Mouse (Mus musculus): Measurements from ENCODE around the gene N4bp2l1. TPM values are rescaled to one million over a fixed set of nuclear protein-coding genes. Genes with fewer than 3 reads are reported as not detected.
"Not testable (repeated sequence)": the region's sequence is repeated elsewhere in the genome, so short reads cannot be mapped to it uniquely, and the experiment has no call there.

The N4bp2l1 gene
- polyA plus RNA-seq (2012; rRNA removed): 20.4 and 23.6 TPM in 2 replicates

DNA sequence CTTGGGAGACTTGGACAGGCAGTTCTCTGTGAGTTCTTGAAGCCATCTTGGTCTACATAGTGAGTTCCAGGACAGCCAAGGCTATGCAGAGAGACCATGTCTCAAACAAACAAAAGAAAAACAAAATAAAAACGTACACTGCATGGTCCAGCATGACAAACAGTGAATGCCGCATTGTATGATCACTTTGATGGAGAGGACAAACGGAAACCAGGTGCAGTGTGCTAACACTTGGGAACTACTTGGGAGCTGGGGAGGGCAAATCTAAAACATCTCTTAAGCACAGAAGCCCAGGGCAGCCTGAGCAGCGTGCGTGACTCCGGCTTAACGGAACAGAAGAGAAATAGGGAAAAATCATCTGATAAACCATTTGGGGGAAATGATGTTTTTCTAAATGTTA lies at the start of gene N4bp2l1:
TSS of gene N4bp2l1 (minus strand) at position 101 of the 400 bp plus-strand sequence.
- DNase-seq (ENCODE audit: low spot score): no peak

DNA sequence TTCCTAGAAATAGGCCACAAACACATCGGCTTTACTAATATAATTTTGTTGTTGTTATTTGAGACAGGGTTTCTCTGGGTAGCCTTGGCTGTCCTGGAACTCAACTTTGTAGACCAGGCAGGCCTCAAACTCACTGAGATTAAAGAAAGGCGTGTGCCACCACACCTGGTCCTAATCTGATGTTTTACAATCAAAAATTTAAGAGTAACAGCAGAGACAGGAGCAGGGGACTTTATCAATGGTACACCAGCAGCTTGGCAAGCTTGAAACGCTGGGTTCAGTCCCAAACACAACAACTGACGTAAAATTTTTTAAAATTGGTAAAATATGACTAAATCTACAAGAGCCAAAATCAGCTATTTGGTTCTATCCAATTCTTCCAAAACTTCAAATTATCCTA lies 47.9 kb upstream of the N4bp2l1 start:
- DNase-seq (ENCODE audit: low spot score): no peak

DNA sequence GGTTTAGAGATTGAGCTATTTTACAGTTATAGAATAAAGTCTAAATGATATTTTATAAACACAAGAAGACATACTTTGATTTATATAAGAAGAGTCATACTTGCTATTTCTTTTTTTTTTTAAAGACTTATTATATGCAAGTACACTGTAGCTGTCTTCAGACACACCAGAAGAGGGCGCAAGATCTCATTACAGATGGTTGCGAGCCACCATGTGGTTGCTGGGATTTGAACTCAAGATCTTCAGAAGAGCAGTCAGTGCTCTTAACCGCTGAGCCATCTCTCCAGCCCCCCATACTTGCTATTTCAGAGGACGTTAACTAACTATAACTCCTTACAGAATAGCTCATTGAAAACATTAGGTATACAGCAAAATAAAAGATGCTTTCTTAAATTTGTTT lies 46.4 kb upstream of the N4bp2l1 start:
- DNase-seq (ENCODE audit: low spot score): not testable (repeated sequence)

DNA sequence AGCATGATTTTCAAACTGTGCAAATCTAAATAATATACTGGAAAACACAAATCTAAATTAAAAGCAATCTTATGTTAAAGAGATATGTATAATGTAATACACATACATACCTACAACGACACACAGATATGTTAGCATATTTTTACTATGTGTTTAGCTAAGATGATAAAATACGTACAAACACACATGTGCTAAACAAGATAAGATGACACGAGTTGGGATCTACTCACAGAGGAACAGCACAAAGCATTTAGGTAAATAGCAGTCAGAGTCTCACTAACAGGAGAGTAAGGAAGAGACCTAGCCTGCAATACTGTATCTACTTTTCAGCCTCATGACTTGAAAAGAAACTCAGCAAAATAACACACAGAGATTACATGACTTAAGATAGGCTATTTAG lies 44.5 kb upstream of the N4bp2l1 start:
- DNase-seq (ENCODE audit: low spot score): no peak

DNA sequence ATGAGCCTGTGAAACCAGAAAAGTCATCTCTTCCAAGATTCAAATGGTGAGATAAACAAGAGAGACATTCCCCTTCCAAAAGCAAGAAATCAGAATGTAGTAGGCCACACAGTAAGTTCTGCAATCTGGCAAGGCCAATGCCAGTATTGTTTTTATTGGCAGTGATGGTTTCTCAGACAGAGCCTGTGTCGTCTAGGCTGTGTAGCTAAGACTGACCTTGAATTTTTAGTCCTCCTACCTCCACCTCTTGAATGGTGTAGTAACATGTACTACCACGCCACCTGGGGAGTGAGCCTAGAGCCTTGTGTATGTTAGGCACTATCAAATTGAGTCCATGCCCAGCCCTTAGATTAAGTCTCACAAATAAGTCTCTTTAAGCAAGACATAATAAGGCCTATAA lies 32.7 kb upstream of the N4bp2l1 start:
- DNase-seq (ENCODE audit: low spot score): no peak

DNA sequence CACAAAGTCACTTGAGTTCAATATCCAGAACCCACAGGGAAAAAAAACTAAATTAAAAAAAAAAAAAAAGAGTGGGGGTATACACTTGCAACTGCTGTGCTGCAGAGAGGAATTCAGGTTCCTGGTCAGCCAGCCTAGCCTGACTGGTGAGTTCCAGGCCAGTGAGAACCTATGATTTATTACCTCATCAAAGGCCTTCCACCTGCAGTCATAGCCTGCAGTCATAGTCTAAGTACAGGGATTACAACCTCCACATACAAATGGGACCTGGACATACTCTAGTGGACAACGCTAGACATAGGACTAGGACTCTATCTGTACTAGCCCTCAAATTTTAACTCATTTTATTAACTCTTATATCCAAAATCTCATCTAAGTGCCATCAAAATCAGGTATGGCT lies 32.3 kb upstream of the N4bp2l1 start:
- no peak for DNase-seq (ENCODE audit: low spot score)

DNA sequence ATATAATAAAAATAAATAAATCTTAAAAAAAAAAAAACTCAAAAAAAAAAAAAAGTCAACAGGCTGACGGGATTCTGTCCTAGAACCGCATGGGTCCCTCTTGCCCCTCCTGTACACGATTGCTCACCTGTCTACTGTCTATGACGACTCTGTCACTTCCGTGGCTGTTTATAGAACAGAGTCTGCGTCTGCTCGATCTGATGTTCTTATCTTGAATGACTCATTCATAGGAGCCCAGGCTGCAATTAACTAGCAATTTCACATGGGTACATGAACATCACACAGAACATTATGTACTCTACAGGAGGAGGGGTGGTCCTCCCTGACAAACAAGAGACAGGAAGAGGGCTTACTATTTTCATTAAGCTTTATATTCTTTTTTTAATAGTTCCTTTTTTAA lies 28.5 kb upstream of the N4bp2l1 start:
- no peak for DNase-seq (ENCODE audit: low spot score)

DNA sequence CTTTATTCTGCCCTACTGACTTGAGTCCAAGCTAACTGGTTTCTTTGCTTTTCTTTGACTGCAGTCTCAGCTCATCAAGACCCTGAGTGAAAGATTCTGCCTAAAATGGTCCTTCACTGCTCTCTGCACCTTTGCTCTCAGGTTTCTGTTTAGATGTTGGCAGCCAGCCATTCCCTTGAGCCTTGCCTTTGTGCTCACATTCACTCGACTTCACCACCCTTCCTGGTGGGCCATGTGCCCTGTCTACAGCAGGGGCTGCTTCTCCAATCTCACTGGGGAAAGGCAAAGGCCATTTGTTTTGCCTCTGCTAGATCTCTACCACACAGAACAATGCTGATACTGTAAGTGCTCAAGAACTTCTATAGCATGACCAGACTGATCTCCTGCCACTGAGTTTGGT lies 25.8 kb upstream of the N4bp2l1 start:
- DNase-seq (ENCODE audit: low spot score): no peak

DNA sequence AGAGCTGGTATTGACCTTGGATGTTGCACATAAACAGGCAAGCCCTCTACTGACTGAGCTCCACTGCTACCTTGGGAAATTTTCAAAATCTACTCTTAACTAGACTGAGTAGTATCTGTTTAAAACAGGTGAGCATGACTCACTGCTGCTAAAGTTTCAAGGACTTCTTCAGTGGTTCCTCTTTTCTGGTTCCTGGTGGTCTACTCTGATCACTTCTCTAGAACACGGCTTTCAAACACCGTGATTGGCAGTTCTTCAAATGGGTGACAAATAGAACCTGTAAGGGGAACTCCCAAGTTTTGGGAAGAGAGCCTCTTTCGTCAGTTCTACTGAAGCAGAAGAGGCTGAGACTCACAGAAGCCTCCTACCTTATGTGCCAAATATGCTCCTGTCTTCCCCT lies 24.6 kb upstream of the N4bp2l1 start:
- DNase-seq (ENCODE audit: low spot score): no peak

DNA sequence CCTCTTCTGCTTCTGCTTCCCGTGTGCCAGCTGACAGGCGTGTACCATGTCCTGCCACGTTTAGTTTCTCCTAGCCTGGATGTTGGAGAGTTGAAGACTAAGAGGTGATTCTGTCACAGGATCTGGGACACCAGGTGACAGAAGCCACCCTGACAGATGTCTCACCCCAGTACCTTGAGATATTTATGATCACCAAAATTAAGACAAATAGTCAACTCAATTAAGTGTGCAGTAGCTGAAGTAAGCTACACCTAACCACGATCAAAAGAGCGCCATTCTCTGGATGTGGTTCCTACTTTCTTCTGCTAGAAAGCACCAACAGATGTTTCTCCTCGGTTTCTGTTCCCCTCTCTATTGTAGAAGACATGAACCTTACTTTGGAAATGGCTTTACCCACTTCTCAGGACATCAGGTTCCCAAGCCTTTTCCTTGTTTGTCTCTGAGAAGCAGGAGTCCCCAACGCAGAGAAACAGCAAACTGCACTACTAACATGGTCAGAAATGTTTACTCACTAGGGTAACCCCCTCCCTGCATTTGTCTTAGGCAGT lies 23.7 kb upstream of the N4bp2l1 start:
- no peak for DNase-seq (ENCODE audit: low spot score)

DNA sequence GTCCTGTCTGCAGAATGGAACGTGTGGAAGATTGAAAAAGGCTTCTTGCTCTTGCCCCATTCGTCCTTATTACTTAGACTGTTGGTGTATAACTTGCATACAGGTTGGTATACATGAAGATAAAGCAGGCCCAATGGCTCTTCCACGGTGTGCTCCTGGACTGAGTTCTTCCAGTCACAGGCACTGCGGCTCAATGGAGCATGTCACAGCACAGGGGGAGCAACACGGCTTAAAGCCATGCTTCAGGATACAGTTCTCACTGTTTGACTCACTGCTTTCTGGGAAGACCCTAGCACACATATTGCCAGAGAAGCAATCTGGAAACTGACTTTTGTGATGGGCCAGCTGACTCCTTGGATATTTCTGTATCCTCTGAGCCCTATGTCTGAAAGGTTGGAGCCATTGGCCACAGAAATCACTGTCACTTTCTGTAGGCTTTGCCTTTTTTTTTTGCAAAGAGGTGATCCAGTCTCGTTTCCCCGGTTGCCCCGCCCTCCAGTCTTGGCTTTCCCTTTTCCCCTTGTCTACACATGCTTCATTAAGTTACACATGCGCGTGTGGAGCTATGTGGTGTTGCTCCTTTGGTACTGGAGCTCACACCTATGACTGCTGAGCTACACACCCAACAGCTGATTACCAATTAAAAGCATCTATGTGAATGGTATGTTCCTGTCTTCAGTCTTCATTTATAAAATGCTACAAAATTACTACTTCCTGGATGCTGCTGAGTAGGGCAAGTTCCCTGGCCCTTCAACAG lies 21.8 kb upstream of the N4bp2l1 start:
- DNase-seq (ENCODE audit: low spot score): no peak

DNA sequence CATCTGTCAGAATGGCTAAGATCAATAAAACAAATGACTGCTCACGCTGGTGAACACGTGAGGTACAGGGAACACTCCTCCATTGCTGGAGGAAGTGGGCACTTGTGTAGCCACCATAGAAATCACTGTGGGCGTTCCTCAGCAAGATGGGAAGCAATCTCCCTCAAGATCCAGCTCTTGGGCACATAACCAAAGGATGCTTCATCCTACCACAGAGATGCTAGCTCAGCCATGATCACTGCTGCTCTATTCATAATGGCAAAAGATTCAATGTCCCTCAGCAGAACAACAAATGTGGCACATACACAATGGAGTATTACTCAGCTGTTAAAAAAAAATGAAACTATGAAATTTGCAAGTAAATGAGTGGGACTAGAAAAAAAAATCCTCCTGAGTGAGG lies 19.7 kb upstream of the N4bp2l1 start:
- DNase-seq (ENCODE audit: low spot score): no peak

DNA sequence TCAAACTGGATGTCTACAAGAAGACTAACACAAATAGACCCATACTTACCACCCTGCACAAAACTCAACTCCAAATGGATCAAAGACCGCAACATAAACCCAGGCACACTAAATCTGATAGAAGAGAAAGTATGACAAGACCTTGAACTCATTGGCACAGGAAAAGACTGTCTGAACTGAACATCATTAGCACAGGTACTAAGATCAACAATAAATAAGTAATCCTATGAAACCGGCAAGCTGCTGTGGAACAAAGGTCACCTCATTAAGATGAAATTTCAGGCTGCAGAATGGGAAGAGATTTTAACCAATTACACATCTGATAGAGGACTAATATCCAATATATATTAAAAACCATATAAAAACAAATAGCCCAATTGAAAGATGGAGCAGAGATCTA lies 19.2 kb upstream of the N4bp2l1 start:
- DNase-seq (ENCODE audit: low spot score): no peak

DNA sequence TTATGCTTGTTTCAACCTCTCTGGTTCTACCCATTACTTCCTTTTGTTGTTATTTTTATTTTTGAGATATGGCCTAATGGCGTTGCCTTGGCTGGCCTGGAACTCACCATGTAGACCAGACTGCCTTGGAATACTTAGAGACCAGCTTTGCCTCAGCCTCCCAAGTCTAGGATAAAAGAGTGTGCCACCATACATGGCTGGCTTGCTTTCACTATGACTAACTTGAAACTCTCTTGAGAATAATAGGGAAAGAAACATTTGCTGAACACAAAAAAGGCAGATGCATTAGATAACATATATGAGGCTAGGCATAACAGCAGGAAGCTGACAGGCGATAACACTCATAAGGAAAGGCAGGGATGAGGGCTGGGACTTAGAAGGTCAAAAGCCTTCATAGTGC lies 17.1 kb upstream of the N4bp2l1 start:
- DNase-seq (ENCODE audit: low spot score): no peak

DNA sequence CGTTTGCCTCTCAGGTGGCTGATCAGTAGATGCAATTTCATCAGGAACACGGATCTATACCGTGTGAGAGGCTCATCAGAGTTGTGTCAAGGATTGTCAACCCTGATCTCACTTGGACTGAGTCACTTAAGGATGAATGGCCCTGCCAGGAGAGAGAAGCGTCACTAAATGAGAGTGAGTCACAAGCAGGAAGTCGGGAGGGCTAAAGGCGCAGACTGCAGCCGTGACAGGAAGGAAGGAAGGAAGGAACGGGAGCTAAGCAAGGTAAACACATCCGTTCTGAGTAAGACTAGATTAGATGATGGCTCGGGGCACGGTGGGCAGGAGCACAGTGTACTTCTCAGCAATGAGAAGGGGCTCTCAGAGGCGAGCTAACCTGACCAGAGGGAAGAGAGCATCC lies 14.7 kb upstream of the N4bp2l1 start:
- no peak for DNase-seq (ENCODE audit: low spot score)

DNA sequence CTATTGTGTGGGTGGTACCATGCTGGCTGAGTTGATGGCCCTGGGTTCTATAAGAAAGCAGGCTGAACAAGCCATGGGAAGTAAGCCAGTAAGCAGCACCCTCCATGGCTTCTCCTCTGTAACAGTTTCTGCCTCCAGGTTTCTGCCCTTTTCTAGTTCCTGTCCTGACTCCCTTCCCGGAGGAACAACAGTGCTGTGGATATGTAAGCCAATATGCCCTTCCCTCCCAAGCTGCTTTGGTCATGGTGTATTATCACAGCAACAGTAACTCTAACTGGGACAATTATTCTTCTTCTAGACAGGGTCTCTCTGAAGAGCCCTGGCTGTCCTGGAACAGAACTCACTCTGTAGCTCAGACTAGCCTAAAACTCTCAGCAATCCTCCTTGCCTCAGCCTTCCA lies 14.1 kb upstream of the N4bp2l1 start:
- DNase-seq (ENCODE audit: low spot score): no peak

DNA sequence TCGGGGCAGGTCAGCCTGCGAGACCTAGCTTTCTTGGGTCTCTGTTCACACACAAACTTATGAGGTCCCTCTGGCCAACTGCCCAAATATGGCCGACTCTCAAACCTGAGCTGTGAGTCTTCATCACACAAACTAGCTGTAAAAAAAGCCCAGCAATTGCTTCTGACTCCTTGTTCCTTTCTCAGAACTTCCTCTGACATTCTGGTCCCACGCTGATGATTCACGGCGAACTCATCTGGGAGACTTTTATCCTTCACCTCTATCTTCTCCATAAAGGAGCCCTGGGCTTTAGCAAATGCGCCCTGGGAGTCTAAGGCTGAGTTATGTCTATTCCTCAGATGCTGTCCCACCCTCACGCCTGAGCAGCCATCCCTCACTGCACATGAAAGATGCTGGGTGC lies 10.6 kb upstream of the N4bp2l1 start:
- no peak for DNase-seq (ENCODE audit: low spot score)

DNA sequence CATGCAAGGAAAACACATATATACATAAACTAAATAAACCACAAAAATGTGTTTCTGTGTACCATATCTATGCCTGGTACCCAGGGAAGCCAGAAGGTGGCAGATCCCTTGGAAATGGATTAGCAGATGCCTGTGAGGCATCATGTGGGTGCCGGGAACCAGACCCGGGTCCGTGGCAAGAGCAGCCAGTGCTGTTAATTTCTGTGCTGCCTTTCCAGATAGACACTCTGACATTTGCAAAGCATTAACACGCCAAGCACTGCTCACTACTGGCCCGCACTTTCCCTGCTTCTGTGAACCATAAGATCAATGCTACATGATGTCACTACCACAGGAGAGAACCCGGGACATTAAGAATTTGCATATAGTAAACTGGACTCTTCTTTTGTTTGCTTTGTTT lies 9.1 kb upstream of the N4bp2l1 start:
- no peak for DNase-seq (ENCODE audit: low spot score)

DNA sequence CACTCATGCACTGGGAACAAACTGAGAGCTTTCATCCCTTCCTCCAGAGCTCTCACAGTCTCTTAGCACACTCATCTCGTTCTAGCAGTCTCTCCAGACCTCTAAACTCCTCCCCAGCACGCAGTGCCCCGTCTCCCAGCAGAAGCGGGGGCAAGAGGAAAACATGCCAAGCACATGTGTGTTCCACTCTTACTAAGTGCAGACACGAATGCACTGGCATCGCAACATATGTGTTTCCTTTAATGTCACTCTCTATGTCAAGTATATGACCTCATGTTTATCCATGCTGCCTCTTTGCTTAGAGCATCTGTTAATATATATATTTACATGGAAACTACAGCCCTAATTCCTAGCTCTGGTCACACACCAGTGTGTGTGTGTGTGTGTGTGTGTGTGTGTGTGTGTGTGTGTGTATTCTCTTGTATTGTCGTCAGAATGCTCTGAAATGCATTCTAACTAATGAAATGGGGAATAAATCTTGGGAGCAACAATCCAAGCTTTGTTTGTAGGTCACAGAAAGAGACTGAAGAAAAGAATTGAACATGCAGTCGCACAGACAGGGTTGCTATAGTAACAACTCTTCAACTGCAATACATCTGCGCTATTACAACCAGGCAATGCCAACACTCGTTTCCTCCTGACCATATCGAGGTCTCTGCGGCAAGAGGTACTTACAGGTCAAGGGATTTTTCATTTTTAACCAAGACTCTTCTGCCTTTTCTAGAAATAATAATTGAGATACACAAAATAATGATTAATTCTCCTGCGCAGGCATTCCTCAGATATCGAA lies 4.6 kb upstream of the N4bp2l1 start:
- DNase-seq (ENCODE audit: low spot score): no peak

DNA sequence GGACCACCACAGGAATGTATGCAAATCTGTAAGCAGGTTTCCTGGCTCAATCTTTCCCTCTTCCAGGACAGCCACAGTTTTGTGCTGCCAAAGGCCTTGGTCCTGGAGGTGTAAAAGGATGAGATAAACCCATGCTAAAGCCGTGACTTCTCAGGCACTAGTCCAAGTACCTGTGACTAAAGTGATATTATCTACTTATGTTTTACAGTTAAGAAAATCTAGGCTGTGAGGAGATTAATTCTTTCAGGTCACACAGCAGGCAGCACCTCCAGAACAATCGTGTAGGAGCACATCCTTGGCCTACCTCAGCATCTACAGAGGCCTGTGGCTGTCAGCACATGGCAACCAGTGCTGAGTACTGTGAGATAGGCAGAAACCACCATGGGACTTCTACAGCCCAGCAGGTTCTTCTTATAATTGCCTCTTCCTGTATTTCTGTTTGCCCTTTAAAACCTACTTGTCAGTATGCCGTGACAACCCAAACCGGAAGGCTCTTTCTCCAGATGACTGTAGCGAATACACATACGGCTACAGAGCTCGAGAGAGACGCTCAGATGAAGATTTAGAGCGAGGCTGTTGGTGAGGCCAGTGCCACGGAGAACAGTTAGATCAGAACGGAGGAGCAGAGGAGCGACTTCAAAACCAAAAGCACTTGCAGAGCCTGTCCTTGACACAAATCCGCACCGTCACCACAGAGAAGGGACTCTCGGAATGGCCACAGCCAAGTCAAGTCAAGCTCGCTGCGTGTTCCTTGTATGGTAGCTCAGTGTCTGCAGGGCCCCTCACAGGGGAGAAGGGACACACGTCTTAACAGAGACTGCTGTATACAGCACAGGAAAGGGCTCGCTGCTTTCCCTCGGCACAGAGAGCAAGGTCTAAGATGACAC lies 3.8 kb upstream of the N4bp2l1 start:
- no peak for DNase-seq (ENCODE audit: low spot score)

DNA sequence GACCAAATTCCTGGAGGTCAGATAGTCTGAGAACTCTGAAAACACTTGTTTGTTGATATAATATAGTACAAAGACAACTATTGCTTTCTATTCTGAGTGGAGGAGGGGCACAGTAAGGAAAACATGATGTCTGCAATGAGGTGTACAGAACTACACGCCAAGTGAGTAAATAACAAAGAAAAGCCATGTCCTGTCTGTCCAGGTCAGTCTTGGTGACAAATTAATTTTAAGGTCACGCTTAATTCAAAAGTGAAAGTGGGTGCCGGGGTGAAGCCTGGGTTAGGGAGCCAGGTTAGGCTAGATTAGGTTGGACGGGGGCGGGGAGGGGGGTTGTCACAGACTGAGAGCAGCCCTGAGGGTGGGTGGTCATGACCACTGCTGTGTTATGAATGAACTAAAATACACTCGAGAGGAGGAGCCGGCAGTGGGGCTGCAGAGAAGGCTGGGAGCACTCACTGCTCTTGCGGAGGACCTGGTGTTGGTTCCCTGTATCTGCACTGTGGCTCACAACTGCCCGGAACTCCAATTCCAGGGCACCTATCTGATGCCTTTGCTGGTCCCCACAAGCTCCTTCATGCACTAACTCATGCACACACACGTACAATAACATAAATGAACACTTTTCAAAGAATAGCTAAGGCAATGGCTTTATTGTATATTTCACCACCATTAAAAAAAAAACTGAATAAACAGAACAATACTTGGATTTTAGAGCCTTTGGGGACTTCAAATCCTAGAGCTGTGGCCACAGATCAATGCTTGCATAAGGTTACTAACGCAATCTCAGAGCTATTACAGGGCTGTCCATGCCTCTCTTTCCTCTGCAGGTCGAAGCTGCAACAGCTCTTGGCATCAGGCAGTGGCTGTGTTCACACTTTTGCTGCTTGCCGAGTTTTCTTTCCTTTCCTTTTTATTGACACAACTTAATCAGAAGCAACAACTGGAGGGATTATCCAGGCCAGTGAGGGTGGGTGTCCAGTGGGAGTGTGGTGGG lies 2.6 kb upstream of the N4bp2l1 start:
- no peak for DNase-seq (ENCODE audit: low spot score)
